ENCODE assay signal across 9 mouse cellular contexts in genomic region chr1:127676516-127677099, GRCm38 (mm10). TPM values are rescaled to one million over a fixed set of nuclear protein-coding genes. Genes with fewer than 3 reads are reported as not detected.
DNase-seq lines count a peak whose midpoint lies in the region; TF ChIP-seq lines count a peak whose summit lies in the region.
"Had no signal": no experiment of that assay in that cellular context is flagged by ENCODE, and none has a peak within 500 bp of the region (broad histone marks: within the 10 kb centered on the region; RNA-seq: fewer than 3 reads in every experiment).

No protein-coding gene starts in this region.

- no peaks in the 10 kb centered on the region for H3K9me3 ChIP-seq in embryonic facial prominence, embryonic 10.5 days
- no peaks in the 10 kb centered on the region for H3K9me3 ChIP-seq in limb, embryonic 10.5 days (replicated peaks)

- intact Hi-C loops in left cerebral cortex, adult 2 months (cut with DNase I) = loop anchor here (5.0 kb wide), 1 partner anchor 91 kb away; no protein-coding TSS in a partner anchor
- intact Hi-C loops in left cerebral cortex, postnatal 25 days (cut with DNase I) = no loop called here

- DNase-seq in left cerebral cortex, adult 2 months (ENCODE audit: extremely low spot score in 1 of 2, low spot score in 2 of 2) = no peak
- no peak for DNase-seq in left cerebral cortex, postnatal 25 days (ENCODE audit: low spot score in 2 of 2)
- peak; percentile 40 for DNase-seq in embryonic facial prominence, embryonic 10.5 days (ENCODE audit: low spot score)
- peak; percentile 33 for DNase-seq in limb, embryonic 10.5 days (ENCODE audit: low spot score)
- DNase-seq in retina, embryonic 14.5 days (ENCODE audit: low spot score) = peak; percentile 22
- DNase-seq in ovary, postnatal 14 days (ENCODE audit: low spot score) = no peak
- no peak for DNase-seq in urinary bladder, postnatal 10 days (ENCODE audit: low spot score)
- no peak for DNase-seq in right cerebral cortex, postnatal 14 days

- TF ChIP-seq CTCF in left cerebral cortex, adult 2 months (IDR thresholded peaks at IDR 0.05) = no peak

- H3K27ac ChIP-seq in left cerebral cortex, adult 2 months = no peak overlapping the region
- H3K27ac ChIP-seq in embryonic facial prominence, embryonic 10.5 days (replicated peaks) = no peak overlapping the region
- H3K27ac ChIP-seq in limb, embryonic 10.5 days = no peak overlapping the region
- H3K27ac ChIP-seq: macrophage had no signal

- WGBS in embryonic facial prominence, embryonic 10.5 days = 3% methylated on average over 25 of the region's 25 CpGs
- 6% methylated on average over 25 of the region's 25 CpGs for WGBS in limb, embryonic 10.5 days

- no peaks in the 10 kb centered on the region for H3K36me3 ChIP-seq in embryonic facial prominence, embryonic 10.5 days (replicated peaks)
- no peaks in the 10 kb centered on the region for H3K36me3 ChIP-seq in limb, embryonic 10.5 days

- H3K4me1 ChIP-seq in embryonic facial prominence, embryonic 10.5 days = peaks cover 17% of the 10 kb centered on the region
- peaks cover 18% of the 10 kb centered on the region for H3K4me1 ChIP-seq in limb, embryonic 10.5 days

- peak overlapping the region; percentile 57 for H3K4me3 ChIP-seq in left cerebral cortex, adult 2 months
- H3K4me3 ChIP-seq in embryonic facial prominence, embryonic 10.5 days = peak overlapping the region; percentile 66
- peak overlapping the region; percentile 61 for H3K4me3 ChIP-seq in limb, embryonic 10.5 days

- H3K27me3 ChIP-seq in embryonic facial prominence, embryonic 10.5 days (replicated peaks; ENCODE audit: low read depth, poor library complexity, severe bottlenecking) = peaks cover 79% of the 10 kb centered on the region
- peaks cover 74% of the 10 kb centered on the region for H3K27me3 ChIP-seq in limb, embryonic 10.5 days (ENCODE audit: low read depth, poor library complexity, severe bottlenecking)

RNA-seq across cellular contexts. Expression of gene Tmem163, which starts 2.7 kb away (rescaled TPM):
- 10 to 100 TPM; 18.0 to 20.0 TPM for total RNA-seq in left cerebral cortex, adult 2 months (2021)
- 10 to 100 TPM; 25.7 to 25.9 TPM for total RNA-seq in left cerebral cortex, postnatal 25 days (2021)
- polyA plus RNA-seq in embryonic facial prominence, embryonic 10.5 days (2016; fragmentation: Nextera tagmentation; extraction: Ambion mirVana) = 3.0 and 4.2 TPM in 2 replicates
- 1.5 and 3.5 TPM in 2 replicates for polyA plus RNA-seq in limb, embryonic 10.5 days (2016; fragmentation: Nextera tagmentation; extraction: Ambion mirVana)
- polyA plus RNA-seq: macrophage had no signal

RNA-seq across cellular contexts. Expression of gene Acmsd, which starts 52.6 kb away (rescaled TPM):
- total RNA-seq in left cerebral cortex, adult 2 months (2021) = not detected
- total RNA-seq in left cerebral cortex, postnatal 25 days (2021) = not detected
- 0.11 and 0.22 TPM in 2 replicates for polyA plus RNA-seq in embryonic facial prominence, embryonic 10.5 days (2016; fragmentation: Nextera tagmentation; extraction: Ambion mirVana)
- 0.23 and 0.29 TPM in 2 replicates for polyA plus RNA-seq in limb, embryonic 10.5 days (2016; fragmentation: Nextera tagmentation; extraction: Ambion mirVana)
- polyA plus RNA-seq: macrophage had no signal

Comparison
In these comparisons a context has a peak if more than half of its experiments do, and no peak if none do; other contexts are left out.
1. DNase-seq: peak in embryonic facial prominence, embryonic 10.5 days (single experiment), limb, embryonic 10.5 days (single experiment) and retina, embryonic 14.5 days (single experiment); none in left cerebral cortex, adult 2 months (0 of 2), left cerebral cortex, postnatal 25 days (0 of 2), ovary, postnatal 14 days (single experiment), urinary bladder, postnatal 10 days (single experiment) and right cerebral cortex, postnatal 14 days (single experiment).
2. Peak in every context shown above with its lines, with median percentiles within 50 percentile points of each other: H3K4me3 ChIP-seq.